Mouse (Mus musculus) R1 (cell line): ENCODE measurements around the gene Fastk.
"Not testable (repeated sequence)": the region's sequence is repeated elsewhere in the genome, so short reads cannot be mapped to it uniquely, and the experiment has no call there.

Experiments
- DNase-seq: peaks from one replicate; pipeline ENCODE4 v3.0.0-alpha.2; 2018; ENCODE audit warnings: low read depth, low spot score

Gene Fastk

GRCm38 (mm10) chr5:24424004-24424781 is 20.9 kb downstream of the Fastk start:
- DNase-seq, result no peak

- DNase-seq, result peak; percentile 100
Measured at GRCm38 (mm10) chr5:24423129-24424003, 21.7 kb downstream of the Fastk start, which contains the start of the genes Cdk5 and Slc4a2. TSS of gene Cdk5 (minus strand) at chr5:24423530. TSS of gene Slc4a2 (plus strand) at chr5:24423837.

GRCm38 (mm10) chr5:24420381-24420780 is 24.7 kb downstream of the Fastk start:
- DNase-seq, result no peak

GRCm38 (mm10) chr5:24417587-24417986 is 27.5 kb downstream of the Fastk start:
- DNase-seq, result no peak

GRCm38 (mm10) chr5:24416222-24416736 is 28.8 kb downstream of the Fastk start:
- DNase-seq, result peak; percentile 92

GRCm38 (mm10) chr5:24413938-24414337 is 31.1 kb downstream of the Fastk start:
- no peak for DNase-seq

- DNase-seq, result no peak
Measured at GRCm38 (mm10) chr5:24413042-24413693, 31.9 kb downstream of the Fastk start, which contains the start of gene Asic3. TSS of gene Asic3 (plus strand) at chr5:24413392.

- no peak for DNase-seq
Measured at GRCm38 (mm10) chr5:24412063-24412462, 33.0 kb downstream of the Fastk start.

- no peak for DNase-seq
Measured at GRCm38 (mm10) chr5:24409466-24409865, 35.6 kb downstream of the Fastk start.

GRCm38 (mm10) chr5:24408651-24409050 is 36.4 kb downstream of the Fastk start:
- no peak for DNase-seq

GRCm38 (mm10) chr5:24405389-24405876 is 39.7 kb downstream of the Fastk start:
- no peak for DNase-seq

- no peak for DNase-seq
Measured at GRCm38 (mm10) chr5:24404594-24405360, 40.3 kb downstream of the Fastk start.

GRCm38 (mm10) chr5:24401969-24402368 is 43.1 kb downstream of the Fastk start:
- DNase-seq, result no peak

GRCm38 (mm10) chr5:24400911-24401605 is 44.0 kb downstream of the Fastk start:
- no peak for DNase-seq

GRCm38 (mm10) chr5:24400362-24400761 is 44.7 kb downstream of the Fastk start:
- DNase-seq, result no peak

GRCm38 (mm10) chr5:24399686-24400085 is 45.4 kb downstream of the Fastk start:
- no peak for DNase-seq

GRCm38 (mm10) chr5:24396254-24396653 is 48.8 kb downstream of the Fastk start:
- DNase-seq, result not testable (repeated sequence)

GRCm38 (mm10) chr5:24394165-24394894 is 50.8 kb downstream of the Fastk start:
- DNase-seq, result peak; percentile 100

GRCm38 (mm10) chr5:24393392-24393997 is 51.6 kb downstream of the Fastk start, which contains the start of gene Abcb8:
TSS of gene Abcb8 (plus strand) at chr5:24393663.
- DNase-seq, result peak; percentile 89
